9 mouse cellular contexts compared by ENCODE assay signal in genomic region chr3:129214666-129215161, GRCm38 (mm10). TPM values are rescaled to one million over a fixed set of nuclear protein-coding genes. Genes with fewer than 3 reads are reported as not detected.
A peak's percentile ranks its signal among the peaks of the same experiment; 100 is the strongest.
DNase-seq lines count a peak whose midpoint lies in the region; ATAC-seq and TF ChIP-seq lines count a peak whose summit lies in the region.
"Had no signal": no experiment of that assay in that cellular context is flagged by ENCODE, and none has a peak within 500 bp of the region (broad histone marks: within the 10 kb centered on the region; RNA-seq: fewer than 3 reads in every experiment).

No protein-coding gene starts in this region.

- no peaks in the 10 kb centered on the region for H3K9me3 ChIP-seq in heart, embryonic 10.5 days
- no peaks in the 10 kb centered on the region for H3K9me3 ChIP-seq in ES-E14 (ENCODE audit: control insufficient read depth, insufficient read depth, low read depth, low read length)
- no peaks in the 10 kb centered on the region for H3K9me3 ChIP-seq in hindbrain, embryonic 10.5 days
- H3K9me3 ChIP-seq in midbrain, embryonic 12.5 days, result no peaks in the 10 kb centered on the region

- intact Hi-C loops in heart, postnatal 14 days (cut with DNase I), result loop anchor here (5.0 kb wide), 1 partner anchor 1582 kb away; the partner anchor contains the start of gene Neurog2

- no peaks in the 10 kb centered on the region for H3K36me3 ChIP-seq in heart, embryonic 10.5 days
- H3K36me3 ChIP-seq in ES-E14 (ENCODE audit: control insufficient read depth, insufficient read depth, low read length, poor library complexity, severe bottlenecking), result no peaks in the 10 kb centered on the region
- no peaks in the 10 kb centered on the region for H3K36me3 ChIP-seq in hindbrain, embryonic 10.5 days
- H3K36me3 ChIP-seq in midbrain, embryonic 12.5 days, result no peaks in the 10 kb centered on the region

- peak overlapping the region; percentile 73 for H3K4me3 ChIP-seq in heart, embryonic 10.5 days
- peak overlapping the region; percentile 64 to 70 for H3K4me3 ChIP-seq in ES-E14 (ENCODE audit: insufficient read depth in 1 of 2, low read depth in 1 of 2, low read length in 2 of 2, poor library complexity in 1 of 2, severe bottlenecking in 1 of 2)
- peak overlapping the region; percentile 63 for H3K4me3 ChIP-seq in hindbrain, embryonic 10.5 days
- peak overlapping the region; percentile 53 for H3K4me3 ChIP-seq in midbrain, embryonic 12.5 days

- H3K4me1 ChIP-seq in heart, embryonic 10.5 days, result peaks cover 36% of the 10 kb centered on the region
- peaks cover 0 to 10% of the 10 kb centered on the region in 2 experiments; a peak in 1 of 4 replicates for H3K4me1 ChIP-seq in ES-E14 (ENCODE audit: control insufficient read depth in 2 of 2, insufficient read depth in 2 of 2, low read length in 2 of 2, poor library complexity in 1 of 2)
- peaks cover 44% of the 10 kb centered on the region for H3K4me1 ChIP-seq in hindbrain, embryonic 10.5 days (replicated peaks)
- peaks cover 23% of the 10 kb centered on the region for H3K4me1 ChIP-seq in midbrain, embryonic 12.5 days

- peak overlapping the region; percentile 79 for H3K4me2 ChIP-seq in midbrain, embryonic 12.5 days (replicated peaks)

- H3K27ac ChIP-seq in heart, embryonic 10.5 days, result peak overlapping the region; percentile 89
- no peak overlapping the region for H3K27ac ChIP-seq in ES-E14 (ENCODE audit: insufficient read depth, low read depth, low read length, poor library complexity, severe bottlenecking)
- H3K27ac ChIP-seq in hindbrain, embryonic 10.5 days, result no peak overlapping the region
- H3K27ac ChIP-seq in midbrain, embryonic 12.5 days (replicated peaks), result peak overlapping the region; percentile 64

- peaks cover 92% of the 10 kb centered on the region for H3K27me3 ChIP-seq in heart, embryonic 10.5 days (ENCODE audit: insufficient read depth, poor library complexity, severe bottlenecking)
- peaks cover 100% of the 10 kb centered on the region for H3K27me3 ChIP-seq in hindbrain, embryonic 10.5 days (ENCODE audit: insufficient read depth, poor library complexity, severe bottlenecking)
- peaks cover 91% of the 10 kb centered on the region for H3K27me3 ChIP-seq in midbrain, embryonic 12.5 days

- DNase-seq in heart, embryonic 10.5 days (ENCODE audit: low spot score), result peak; percentile 83
- DNase-seq in heart, postnatal 14 days, result no peak
- no peak for DNase-seq in ES-E14 (ENCODE audit: low read depth, low spot score)
- peak; percentile 65 for DNase-seq in hindbrain, embryonic 10.5 days (ENCODE audit: low spot score)
- no peak for DNase-seq in ovary, postnatal 14 days (ENCODE audit: low spot score)
- no peak for DNase-seq in cerebellum, adult 11-12 months
- no peak for DNase-seq in gastrocnemius, postnatal 4 days (ENCODE audit: low spot score in 2 of 2)
- DNase-seq: thymus, adult 18-20 months had no signal

- H3K9ac ChIP-seq in ES-E14 (ENCODE audit: insufficient read depth, low read depth, low read length, poor library complexity, severe bottlenecking), result peak overlapping the region; percentile 39
- H3K9ac ChIP-seq in midbrain, embryonic 12.5 days (replicated peaks), result peak overlapping the region; percentile 53

- ATAC-seq in midbrain, embryonic 12.5 days (ENCODE audit: low FRiP score, low read depth), result no peak

- WGBS in heart, embryonic 10.5 days, result under 1% methylated on average over 31 of the region's 31 CpGs
- under 1% methylated on average over 31 of the region's 31 CpGs for WGBS in hindbrain, embryonic 10.5 days
- under 1% methylated on average over 31 of the region's 31 CpGs for WGBS in midbrain, embryonic 12.5 days

- in situ Hi-C loops in ES-E14 (cut with MboI; ENCODE audit: low sequenced_read_pairs in 2 of 2, unreplicated experiment in 2 of 2), result loop anchor here in 1 of 2 experiments (25.0 kb wide), 1 partner anchor 1898 kb away; the partner anchor contains the start of gene Lef1

TF ChIP-seq in ES-E14, 5 proteins besides CTCF, POLR2A, EP300 and RAD21:
- no peak for TF ChIP-seq HCFC1 (IDR thresholded peaks at IDR 0.05; ENCODE audit: borderline replicate concordance, insufficient read depth, low read length)
- no peak for TF ChIP-seq ZC3H11A (IDR thresholded peaks at IDR 0.05; ENCODE audit: borderline replicate concordance, low read depth, low read length)

RNA-seq across cellular contexts. Expression of gene Pitx2, which starts 15.0 kb away (rescaled TPM):
- polyA plus RNA-seq in heart, embryonic 10.5 days (2016; fragmentation: Nextera tagmentation; extraction: Ambion mirVana), result 35.1 and 60.0 TPM in 2 replicates
- under 1 TPM; 0.83 to 0.91 TPM for total RNA-seq in heart, postnatal 14 days (2021)
- total RNA-seq in ES-E14 (2012; rRNA removed), result 2.9 and 9.8 TPM in 2 replicates
- 7.1 and 21.1 TPM in 2 replicates for polyA plus RNA-seq in hindbrain, embryonic 10.5 days (2016; fragmentation: Nextera tagmentation; extraction: Ambion mirVana)
- polyA plus RNA-seq in midbrain, embryonic 12.5 days (2016; fragmentation: Nextera tagmentation; extraction: Ambion mirVana), result 65.6 and 78.1 TPM in 2 replicates
- 10 to 100 TPM; 19.0 to 19.6 TPM for total RNA-seq in gastrocnemius, postnatal 4 days (2021)

Comparison
In these comparisons a context has a peak if more than half of its experiments do, and no peak if none do; other contexts are left out.
1. DNase-seq: peak in heart, embryonic 10.5 days (single experiment) and hindbrain, embryonic 10.5 days (single experiment); none in heart, postnatal 14 days (0 of 2), ES-E14 (single experiment), ovary, postnatal 14 days (single experiment), cerebellum, adult 11-12 months (single experiment) and gastrocnemius, postnatal 4 days (0 of 2).
2. H3K27ac ChIP-seq: peak in heart, embryonic 10.5 days (single experiment) and midbrain, embryonic 12.5 days (single experiment); none in ES-E14 (single experiment) and hindbrain, embryonic 10.5 days (single experiment).
3. Peak in every context shown above with its lines, with median percentiles within 50 percentile points of each other: H3K4me3 ChIP-seq.